Mouse (Mus musculus) MEL (cell line): ENCODE measurements around the gene Pcgf6. TPM values are rescaled to one million over a fixed set of nuclear protein-coding genes. Genes with fewer than 3 reads are reported as not detected.

Experiments used
- DNase-seq: peaks from one replicate; pipeline ENCODE4 v3.0.0; 2011; ENCODE audit warnings: low read depth, low spot score
- H3K27ac ChIP-seq: 2 replicates; pipeline ENCODE4 v1.5.1; 2012; ENCODE audit warnings: low read depth, mild to moderate bottlenecking, control low read depth, low read length, moderate library complexity; ENCODE audit not compliant: control insufficient read depth
- H3K27me3 ChIP-seq, 2 experiments: fragments of 150-350 bp in 1 of 2; sonication (generic) in 1 of 2; 2 replicates each; pipeline ENCODE4 v1.6.1; 2012; ENCODE audit warnings: low read length in 2 of 2, mild to moderate bottlenecking in 2 of 2, improper control_type of control experiment in 1 of 2, moderate library complexity in 1 of 2; ENCODE audit not compliant: insufficient read depth in 2 of 2, control insufficient read depth in 1 of 2
- H3K36me3 ChIP-seq, 2 experiments: 2 replicates each; pipeline ENCODE4 v1.6.1; 2012 to 2014; ENCODE audit warnings: low read length in 2 of 2, improper control_type of control experiment in 1 of 2, inconsistent platforms in 1 of 2, mild to moderate bottlenecking in 1 of 2; ENCODE audit not compliant: insufficient read depth in 2 of 2, control insufficient read depth in 1 of 2
- H3K4me1 ChIP-seq, 2 experiments: fragments of 150-350 bp in 1 of 2; sonication (generic) in 1 of 2; 2 replicates each; pipeline ENCODE4 v1.6.1; 2012; ENCODE audit warnings: low read length in 2 of 2, improper control_type of control experiment in 1 of 2, mild to moderate bottlenecking in 1 of 2; ENCODE audit not compliant: insufficient read depth in 2 of 2, control insufficient read depth in 1 of 2
- H3K4me3 ChIP-seq, 2 experiments: fragments of 150-350 bp in 1 of 2; sonication (generic) in 1 of 2; 2 replicates each; pipeline ENCODE4 v1.5.1; 2012; ENCODE audit warnings: low read depth in 2 of 2, low read length in 2 of 2, mild to moderate bottlenecking in 2 of 2, moderate library complexity in 2 of 2, control low read depth in 1 of 2, improper control_type of control experiment in 1 of 2; ENCODE audit not compliant: control insufficient read depth in 1 of 2, insufficient read depth in 1 of 2
- H3K79me2 ChIP-seq: 2 replicates; pipeline ENCODE4 v1.6.1; 2012; ENCODE audit warnings: mild to moderate bottlenecking, low read length, moderate library complexity; ENCODE audit not compliant: control insufficient read depth, poor library complexity, insufficient read depth
- H3K9ac ChIP-seq: 2 replicates; pipeline ENCODE4 v1.6.1; 2012; ENCODE audit warnings: low read depth, mild to moderate bottlenecking, control low read depth, low read length, moderate library complexity; ENCODE audit not compliant: control insufficient read depth, poor library complexity, severe bottlenecking
- H3K9me3 ChIP-seq: fragments of 150-350 bp; sonication (generic); replicated peaks from 2 replicates; pipeline ENCODE4 v1.6.1; 2012; ENCODE audit warnings: mild to moderate bottlenecking, low read length, improper control_type of control experiment, moderate library complexity; ENCODE audit not compliant: insufficient read depth
- BHLHE40 ChIP-seq: IDR thresholded peaks from 2 replicates; pipeline ENCODE4 v1.6.1; 2012; ENCODE audit warnings: low read depth, mild to moderate bottlenecking, inconsistent platforms, low read length, improper control_type of control experiment, borderline replicate concordance
- CHD1 ChIP-seq: IDR thresholded peaks from 2 replicates; pipeline ENCODE4 v1.6.1; 2012; ENCODE audit warnings: low read depth, mild to moderate bottlenecking, inconsistent platforms, low read length, improper control_type of control experiment
- CTCF ChIP-seq, 3 experiments: IDR thresholded peaks in 2 of 3; conservative IDR thresholded peaks in 1 of 3; 2 replicates each; pipeline ENCODE4 v1.5.1; 2011 to 2012; ENCODE audit warnings: low read length in 3 of 3, low read depth in 2 of 3, mild to moderate bottlenecking in 2 of 3, improper control_type of control experiment in 1 of 3, inconsistent platforms in 1 of 3, mixed read lengths in 1 of 3, moderate library complexity in 1 of 3; ENCODE audit not compliant: control insufficient read depth in 1 of 3, insufficient read depth in 1 of 3, poor library complexity in 1 of 3, severe bottlenecking in 1 of 3
- E2F4 ChIP-seq: IDR thresholded peaks from 2 replicates; pipeline ENCODE4 v1.6.1; 2011; ENCODE audit warnings: low read depth, low read length, improper control_type of control experiment, borderline replicate concordance
- ELF1 ChIP-seq: IDR thresholded peaks from 2 replicates; pipeline ENCODE4 v1.6.1; 2014; ENCODE audit warnings: low read depth, mild to moderate bottlenecking, inconsistent platforms, low read length, improper control_type of control experiment, moderate library complexity
- ETS1 ChIP-seq: IDR thresholded peaks from 2 replicates; pipeline ENCODE4 v1.6.1; 2012; ENCODE audit warnings: low read depth, mild to moderate bottlenecking, inconsistent platforms, low read length, improper control_type of control experiment, moderate library complexity
- GABPA ChIP-seq: IDR thresholded peaks from 2 replicates; pipeline ENCODE4 v1.6.1; 2012; ENCODE audit warnings: low read depth, mild to moderate bottlenecking, inconsistent platforms, low read length, improper control_type of control experiment, moderate library complexity
- HCFC1 ChIP-seq: IDR thresholded peaks from 2 replicates; pipeline ENCODE4 v1.6.1; 2012; ENCODE audit warnings: low read depth, mild to moderate bottlenecking, inconsistent platforms, low read length, improper control_type of control experiment, moderate library complexity
- KAT2A ChIP-seq: conservative IDR thresholded peaks from 2 replicates; pipeline ENCODE4 v1.6.1; 2012; ENCODE audit warnings: low read depth, low read length, improper control_type of control experiment, inconsistent platforms
- MAFK ChIP-seq: IDR thresholded peaks from 2 replicates; pipeline ENCODE4 v1.6.1; 2011; ENCODE audit warnings: low read depth, mild to moderate bottlenecking, low read length, improper control_type of control experiment, borderline replicate concordance
- MAX ChIP-seq: IDR thresholded peaks from 2 replicates; pipeline ENCODE4 v1.6.1; 2011; ENCODE audit warnings: low read length, improper control_type of control experiment
- MAZ ChIP-seq: IDR thresholded peaks from 2 replicates; pipeline ENCODE4 v1.6.1; 2012; ENCODE audit warnings: low read depth, mild to moderate bottlenecking, inconsistent platforms, low read length, improper control_type of control experiment
- MEF2A ChIP-seq: IDR thresholded peaks from 2 replicates; pipeline ENCODE4 v1.6.1; 2014; ENCODE audit warnings: low read depth, mild to moderate bottlenecking, inconsistent platforms, low read length, improper control_type of control experiment; ENCODE audit not compliant: poor library complexity, insufficient replicate concordance, severe bottlenecking; ENCODE audit errors: extremely low read depth
- MXI1 ChIP-seq: IDR thresholded peaks from 2 replicates; pipeline ENCODE4 v1.6.1; 2011; ENCODE audit warnings: mild to moderate bottlenecking, low read depth, low read length, improper control_type of control experiment
- MYC ChIP-seq: IDR thresholded peaks from 2 replicates; pipeline ENCODE4 v1.6.1; 2011; ENCODE audit warnings: low read depth, mild to moderate bottlenecking, low read length, improper control_type of control experiment, moderate library complexity
- NELFE ChIP-seq: IDR thresholded peaks from 2 replicates; pipeline ENCODE4 v1.6.1; 2011; ENCODE audit warnings: low read depth, low read length, improper control_type of control experiment
- NRF1 ChIP-seq: IDR thresholded peaks from 2 replicates; pipeline ENCODE4 v1.6.1; 2014; ENCODE audit warnings: low read depth, mild to moderate bottlenecking, inconsistent platforms, low read length, improper control_type of control experiment, moderate library complexity; ENCODE audit not compliant: poor library complexity, insufficient read depth, severe bottlenecking
- POLR2A ChIP-seq, 2 experiments: IDR thresholded peaks; 2 replicates each; pipeline ENCODE4 v1.6.1; 2011 to 2012; ENCODE audit warnings: low read length in 2 of 2, mild to moderate bottlenecking in 2 of 2, control low read depth in 1 of 2, improper control_type of control experiment in 1 of 2, low read depth in 1 of 2, moderate library complexity in 1 of 2; ENCODE audit not compliant: control insufficient read depth in 1 of 2, insufficient read depth in 1 of 2, poor library complexity in 1 of 2
- POLR2AphosphoS2 ChIP-seq: IDR thresholded peaks from 2 replicates; pipeline ENCODE4 v1.6.1; 2011; ENCODE audit warnings: low read length, improper control_type of control experiment
- POLR2AphosphoS5 ChIP-seq: IDR thresholded peaks from 2 replicates; pipeline ENCODE4 v1.6.1; 2012; ENCODE audit warnings: low read depth, borderline replicate concordance, mild to moderate bottlenecking, inconsistent platforms, low read length, moderate library complexity, mixed read lengths
- RCOR1 ChIP-seq: IDR thresholded peaks from 2 replicates; pipeline ENCODE4 v1.6.1; 2012; ENCODE audit warnings: low read depth, mild to moderate bottlenecking, inconsistent platforms, low read length, improper control_type of control experiment
- SIN3A ChIP-seq: IDR thresholded peaks from 2 replicates; pipeline ENCODE4 v1.6.1; 2012; ENCODE audit warnings: low read length, improper control_type of control experiment, inconsistent platforms
- TAL1 ChIP-seq: IDR thresholded peaks from 2 replicates; pipeline ENCODE4 v1.6.1; 2012; ENCODE audit warnings: mild to moderate bottlenecking, inconsistent platforms, low read length, moderate library complexity, mixed read lengths
- TBP ChIP-seq: IDR thresholded peaks from 2 replicates; pipeline ENCODE4 v1.8.0; 2011; ENCODE audit warnings: low read depth, low read length, improper control_type of control experiment
- TCF12 ChIP-seq: IDR thresholded peaks from 2 replicates; pipeline ENCODE4 v1.6.1; 2014; ENCODE audit warnings: low read depth, mild to moderate bottlenecking, inconsistent platforms, low read length, improper control_type of control experiment, moderate library complexity
- USF1 ChIP-seq: IDR thresholded peaks from 2 replicates; pipeline ENCODE4 v1.6.1; 2014; ENCODE audit warnings: low read depth, mild to moderate bottlenecking, inconsistent platforms, low read length, improper control_type of control experiment, moderate library complexity
- ZKSCAN1 ChIP-seq: IDR thresholded peaks from 2 replicates; pipeline ENCODE4 v1.6.1; 2012; ENCODE audit warnings: low read depth, mild to moderate bottlenecking, inconsistent platforms, low read length, improper control_type of control experiment, moderate library complexity
- ZMIZ1 ChIP-seq: IDR thresholded peaks from 2 replicates; pipeline ENCODE4 v1.6.1; 2012; ENCODE audit warnings: low read depth, mild to moderate bottlenecking, inconsistent platforms, low read length, improper control_type of control experiment, moderate library complexity
- polyA plus RNA-seq, 2 experiments: library from polyadenylated mRNA; stranded (reverse) in 1 of 2; unstranded in 1 of 2; fragments of >175 nt in 1 of 2; fragments of >200 nt in 1 of 2; gene quantifications; 2 replicates each; pipeline versions ENCODE4 v1.2.1 to v1.2.4; 2012; ENCODE audit warnings: low replicate concordance in 2 of 2, low read depth in 1 of 2; ENCODE audit not compliant: insufficient read length in 2 of 2, insufficient read depth in 1 of 2, missing spikeins in 1 of 2
- total RNA-seq: library from RNA; depleted of rRNA; stranded (reverse); fragments of 300-350 nt; gene quantifications from 2 replicates; pipeline ENCODE4 v1.2.3, GENCODE M21; 2012

The Pcgf6 gene
- total and polyA plus RNA-seq, 3 experiments: 29.0 to 47.5 TPM; not detected in 1

DNA sequence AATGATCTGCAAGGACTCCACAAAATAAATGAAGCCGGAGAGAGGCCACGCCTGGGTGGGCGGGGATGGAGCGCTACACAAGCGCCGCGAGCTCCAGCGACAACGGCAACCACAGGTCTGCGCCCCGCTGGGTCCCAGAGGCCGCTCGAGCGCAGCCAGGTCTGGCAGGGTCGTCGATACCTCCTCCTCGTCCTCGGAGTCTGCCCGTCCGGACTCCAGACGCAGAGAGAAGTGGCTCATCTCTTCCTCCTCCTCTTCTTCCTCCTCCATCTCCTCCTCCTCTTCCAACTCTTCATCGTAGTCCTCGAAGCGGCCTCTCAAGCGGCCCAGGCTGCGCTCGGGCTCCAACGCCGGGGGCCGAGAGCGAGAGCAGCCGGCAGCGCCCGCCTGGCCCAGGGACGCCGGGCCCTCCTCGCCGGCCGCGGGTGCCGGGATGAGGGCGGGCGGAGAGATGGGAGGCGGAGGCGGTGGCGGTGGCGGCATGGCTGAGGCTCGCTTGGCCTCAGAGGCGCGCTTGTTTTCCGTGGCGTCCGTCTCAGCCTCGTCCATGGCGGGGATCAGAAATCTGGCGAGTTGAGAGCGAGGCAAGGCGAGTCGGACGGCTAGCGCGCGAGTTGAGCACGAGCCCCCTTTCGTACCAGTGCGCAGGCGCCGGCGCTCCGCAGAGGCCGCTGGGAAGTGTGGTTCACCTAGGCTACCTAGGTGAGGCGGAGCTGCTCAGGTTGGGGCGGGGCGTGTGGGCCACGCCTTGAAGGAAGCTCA is at the start of gene Pcgf6 (continued):
- TF ChIP-seq POLR2A (IDR thresholded peaks at IDR 0.05; ENCODE audit: control insufficient read depth in 1 of 2, insufficient read depth in 1 of 2, low read depth in 1 of 2, low read length in 2 of 2, poor library complexity in 1 of 2) (peak; percentile 82 to 86), NELFE (peak; percentile 91), HCFC1 (peak; percentile 97), CTCF (IDR thresholded peaks at IDR 0.05 in 2 of 3, conservative IDR thresholded peaks at IDR 0.05 in 1 of 3; ENCODE audit: control insufficient read depth in 1 of 3, insufficient read depth in 1 of 3, low read depth in 2 of 3, low read length in 3 of 3, poor library complexity in 1 of 3, severe bottlenecking in 1 of 3) (no peak)
- TF ChIP-seq, all 39 proteins: peak for 15

DNA sequence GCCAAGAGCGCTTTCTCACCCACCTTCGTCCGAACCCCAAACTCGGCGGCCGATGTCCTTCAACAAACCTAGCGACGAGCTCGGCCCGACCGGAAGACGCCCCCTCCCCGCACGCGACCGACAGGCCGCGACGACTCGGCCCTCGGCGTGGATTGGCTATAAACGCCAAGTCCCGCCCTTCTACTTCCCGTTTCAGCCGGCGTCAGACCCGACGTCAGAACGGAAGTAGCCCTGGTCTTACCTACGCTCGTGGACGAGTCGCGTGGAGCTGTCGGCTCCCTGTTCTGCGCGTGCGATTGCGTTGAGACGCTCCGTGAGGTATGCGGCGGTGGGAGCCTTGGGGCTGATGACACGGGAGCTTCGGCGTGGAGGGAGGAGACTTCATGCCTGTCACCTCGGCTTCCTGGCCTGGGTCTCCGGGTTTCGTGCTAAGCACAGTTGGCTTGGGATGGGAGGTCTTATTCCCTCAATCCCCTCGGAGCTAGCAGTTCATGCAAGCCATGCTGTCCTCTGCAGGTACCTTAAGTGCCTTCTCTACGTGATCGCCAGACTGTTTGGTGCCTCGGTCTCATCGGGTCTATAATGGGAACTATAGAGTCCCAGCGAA is 39.9 kb upstream of the Pcgf6 start, which contains the start of the genes Usmg5 and Pdcd11:
TSS of gene Usmg5 (minus strand) at position 98 of the 607 bp plus-strand sequence.
TSS of gene Pdcd11 (plus strand) at position 219 of the 607 bp plus-strand sequence.
- peak; percentile 99 for TF ChIP-seq SIN3A
- TF ChIP-seq GABPA: no peak
- peak; percentile 17; the same call in 1 of the 2 replicates for TF ChIP-seq RCOR1
- TF ChIP-seq MXI1: peak; percentile 100
- peak; percentile 97 for TF ChIP-seq BHLHE40
- peak; percentile 99 for TF ChIP-seq POLR2A (IDR thresholded peaks at IDR 0.05; ENCODE audit: control insufficient read depth in 1 of 2, insufficient read depth in 1 of 2, low read depth in 1 of 2, low read length in 2 of 2, poor library complexity in 1 of 2)
- TF ChIP-seq ZKSCAN1: no peak
- no peak for TF ChIP-seq MAFK
- peak; percentile 99 for TF ChIP-seq NELFE
- TF ChIP-seq TBP: peak; percentile 91
- peak; percentile 98 for TF ChIP-seq MYC
- peak; percentile 98 for TF ChIP-seq POLR2AphosphoS2
- 0 out of 2 replicates have a peak, but pooled peaks have one; percentile 49 for TF ChIP-seq POLR2AphosphoS5
- 0 out of 2 replicates have a peak, but pooled peaks have one; percentile 22 for TF ChIP-seq MEF2A
- TF ChIP-seq ETS1: peak; percentile 29; the same call in 1 of the 2 replicates
- TF ChIP-seq MAX: peak; percentile 94
- TF ChIP-seq CTCF (IDR thresholded peaks at IDR 0.05 in 2 of 3, conservative IDR thresholded peaks at IDR 0.05 in 1 of 3; ENCODE audit: control insufficient read depth in 1 of 3, insufficient read depth in 1 of 3, low read depth in 2 of 3, low read length in 3 of 3, poor library complexity in 1 of 3, severe bottlenecking in 1 of 3): no peak
- TF ChIP-seq NRF1: peak; percentile 56; the same call in 1 of the 2 replicates
- TF ChIP-seq HCFC1: peak; percentile 95
- no peak for TF ChIP-seq CHD1
- peak; percentile 85 for TF ChIP-seq KAT2A
- no peak for TF ChIP-seq E2F4
- TF ChIP-seq ELF1: peak; percentile 93
- TF ChIP-seq TAL1: no peak
- peak; percentile 100 for TF ChIP-seq MAZ
- TF ChIP-seq ZMIZ1: peak; percentile 84
- peak; percentile 41 for TF ChIP-seq USF1
- TF ChIP-seq TCF12: peak; percentile 72
- Histone ChIP-seq H3K27ac (peak within 1 kb of the TSS; percentile 66), H3K9ac (peak within 1 kb of the TSS; percentile 86), H3K36me3 (peaks cover 31 to 37% of the 10 kb centered on the region in 2 experiments), H3K9me3 (no peaks in the 10 kb centered on the region), H3K27me3 (no peaks in the 10 kb centered on the region), H3K4me1 (peaks cover 10 to 18% of the 10 kb centered on the region in 2 experiments), H3K79me2 (peaks cover 71% of the 10 kb centered on the region), H3K4me3 (peak within 1 kb of the TSS; percentile 75 to 89)
- DNase-seq: peak; percentile 100
